Mouse (Mus musculus): ENCODE results near the gene Gm42791. TPM values are rescaled to one million over a fixed set of nuclear protein-coding genes. Genes with fewer than 3 reads are reported as not detected.

Gm42791 gene
- 1 to 10 TPM; 6.3 to 6.5 TPM for total RNA-seq (2021)
- not detected in 2 replicates for polyA plus RNA-seq (2012; rRNA removed)
- long read RNA-seq, partial matches to known transcripts: 0 of 1 reads
- long read RNA-seq, other reads (novel, unspliced or antisense): 1 of 1 reads

DNA sequence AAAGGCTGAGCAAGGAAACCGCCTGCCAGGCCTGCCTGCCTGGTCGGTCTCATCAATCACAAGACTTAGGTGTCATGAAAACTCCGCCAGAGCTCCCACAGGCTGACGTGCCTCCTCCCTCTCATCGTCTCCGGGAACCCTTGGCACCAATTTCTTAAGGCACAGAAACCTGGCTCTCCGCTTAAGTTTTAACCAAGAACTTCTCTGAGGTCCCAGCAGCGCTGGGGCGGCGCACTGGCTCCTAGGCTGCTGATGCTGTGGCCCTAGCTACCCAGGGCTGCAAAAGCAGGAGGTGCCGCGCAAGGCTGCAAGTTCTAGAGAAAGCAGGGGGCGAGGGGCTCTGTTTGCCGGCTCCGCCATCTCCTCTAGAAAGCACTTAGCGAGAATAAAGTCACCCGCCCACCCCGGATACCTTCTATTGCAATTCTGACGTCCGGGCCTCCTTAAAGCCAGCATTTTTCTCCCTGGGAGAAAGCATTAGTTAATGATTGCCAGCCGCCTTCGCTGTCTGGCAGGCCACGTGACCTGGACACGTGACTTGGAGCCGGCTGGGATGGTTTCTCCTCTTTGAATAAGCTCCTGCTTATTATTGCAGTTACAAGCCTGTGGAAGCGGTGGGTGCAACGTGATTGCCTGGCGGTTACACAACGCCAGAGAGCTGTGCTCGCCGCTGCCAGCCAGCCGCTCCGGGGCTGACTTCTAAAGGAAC lies at the start of gene Gm42791:
Gene Gm42791 (minus strand): TSS at position 442 of the 709 bp plus-strand sequence.
- DNase-seq: peak; percentile 96

DNA sequence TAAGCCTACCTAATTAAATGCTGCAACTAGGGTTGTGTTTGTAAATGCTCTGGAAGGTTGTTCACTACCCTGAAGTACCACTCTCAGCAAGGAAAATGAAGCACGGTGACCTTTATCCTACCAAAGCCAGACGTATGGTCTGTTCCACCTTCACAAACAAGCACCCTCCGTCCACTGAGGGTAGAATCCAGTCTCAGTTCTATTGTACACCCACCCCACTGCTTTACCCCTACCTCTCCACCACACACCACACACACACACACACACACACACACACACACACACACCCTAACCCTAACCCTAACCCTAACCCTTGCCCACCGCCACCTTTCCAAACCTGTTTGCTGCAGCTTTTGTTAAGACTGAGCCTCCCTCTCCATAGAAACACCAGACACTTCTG lies 49.1 kb upstream of the Gm42791 start:
- DNase-seq: no peak

DNA sequence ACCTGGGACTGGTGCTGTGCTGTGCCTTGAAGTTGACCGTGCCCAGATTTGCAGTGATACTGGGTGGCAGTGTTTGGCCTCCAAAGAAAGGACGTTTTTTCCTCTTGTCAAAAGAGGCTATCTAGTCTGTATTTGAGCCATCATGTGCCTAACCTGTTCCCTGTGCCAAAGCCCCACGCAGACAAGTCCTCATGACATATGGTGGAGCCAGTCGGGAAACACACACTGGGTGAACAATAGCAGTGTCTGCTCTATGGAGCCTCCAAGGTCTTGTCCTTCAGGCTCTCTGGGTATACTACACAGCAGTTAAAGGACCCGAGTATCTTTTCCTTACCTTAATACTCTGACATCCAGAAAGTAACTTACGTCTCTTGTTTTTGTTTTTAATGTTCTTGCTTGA lies 48.3 kb upstream of the Gm42791 start:
- DNase-seq: no peak

DNA sequence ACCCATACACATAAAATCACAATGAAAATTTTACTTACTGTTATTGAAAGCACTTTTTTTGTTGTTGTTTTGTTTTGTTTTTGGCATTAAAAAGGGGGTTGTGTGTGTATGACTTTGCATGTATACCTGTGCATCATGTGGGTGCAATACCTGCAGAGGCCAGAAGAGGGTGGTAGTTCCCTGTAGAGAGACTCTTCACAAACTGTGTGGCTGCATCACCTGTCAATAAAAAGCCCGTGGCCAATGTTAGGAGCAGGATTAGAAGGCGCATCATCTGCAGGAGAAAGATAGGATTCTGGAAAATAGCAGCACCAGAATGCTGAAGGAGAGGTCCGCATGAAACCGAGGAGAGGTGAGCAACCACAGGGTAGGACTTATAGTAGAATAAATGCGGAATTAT lies 44.9 kb upstream of the Gm42791 start:
- DNase-seq: no peak

DNA sequence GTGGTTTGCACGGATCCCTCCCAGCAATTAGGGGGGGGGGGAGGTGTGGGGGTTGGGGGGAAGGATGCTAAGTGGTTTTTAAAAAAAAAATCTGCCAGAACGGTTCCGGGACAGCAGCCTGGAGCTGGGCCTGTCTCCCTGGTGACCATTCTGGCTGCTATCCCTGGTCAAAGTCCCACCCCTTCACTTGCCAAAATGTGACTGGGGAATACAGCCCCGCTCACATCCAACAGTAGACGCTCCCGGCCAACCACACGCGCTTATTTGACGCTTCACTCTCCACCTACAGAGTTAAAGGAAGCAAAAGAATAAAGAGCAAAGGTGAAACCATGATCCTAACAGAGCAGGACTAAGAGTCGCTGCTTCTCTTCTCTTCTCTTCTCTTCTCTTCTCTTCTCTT lies 42.8 kb upstream of the Gm42791 start:
- peak; percentile 55 for DNase-seq

DNA sequence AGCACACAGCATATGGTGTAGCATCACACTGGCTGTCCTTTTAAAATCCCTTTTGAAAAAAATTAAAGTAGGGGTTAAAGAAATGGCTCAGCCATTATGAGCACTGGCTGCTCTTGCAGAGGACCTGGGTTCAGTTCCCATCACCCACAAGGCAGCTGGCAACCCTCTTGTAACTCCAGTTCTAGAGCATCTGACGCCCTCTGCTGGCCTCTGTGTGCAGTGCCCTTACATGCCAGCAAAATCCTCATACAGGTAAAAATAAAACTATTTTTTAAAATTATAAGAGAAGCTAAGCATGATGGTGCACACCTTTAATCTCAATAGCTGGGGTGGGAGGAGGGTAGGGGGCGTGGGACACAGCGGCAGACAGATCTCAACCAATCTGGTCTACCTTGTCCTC lies 42.0 kb upstream of the Gm42791 start:
- DNase-seq: no peak

DNA sequence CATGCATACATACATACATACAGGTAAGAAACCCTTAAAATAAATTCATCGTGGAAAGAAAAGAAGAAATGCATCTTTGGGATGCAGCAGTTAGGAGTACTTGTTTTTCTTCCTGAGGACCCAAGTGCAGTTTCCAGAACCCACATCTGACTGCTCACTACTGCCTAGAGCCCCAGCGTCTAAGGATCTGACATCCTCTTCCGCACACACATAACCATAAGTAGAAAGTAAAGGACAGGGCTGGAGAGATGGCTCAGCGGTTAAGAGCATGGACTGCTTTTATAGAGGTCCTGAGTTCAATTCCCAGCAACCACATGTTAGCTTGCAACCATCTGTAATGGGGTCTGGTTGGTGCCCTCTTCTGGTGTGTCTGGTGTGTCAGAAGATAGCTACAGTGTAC lies 37.5 kb upstream of the Gm42791 start:
- no peak for DNase-seq

DNA sequence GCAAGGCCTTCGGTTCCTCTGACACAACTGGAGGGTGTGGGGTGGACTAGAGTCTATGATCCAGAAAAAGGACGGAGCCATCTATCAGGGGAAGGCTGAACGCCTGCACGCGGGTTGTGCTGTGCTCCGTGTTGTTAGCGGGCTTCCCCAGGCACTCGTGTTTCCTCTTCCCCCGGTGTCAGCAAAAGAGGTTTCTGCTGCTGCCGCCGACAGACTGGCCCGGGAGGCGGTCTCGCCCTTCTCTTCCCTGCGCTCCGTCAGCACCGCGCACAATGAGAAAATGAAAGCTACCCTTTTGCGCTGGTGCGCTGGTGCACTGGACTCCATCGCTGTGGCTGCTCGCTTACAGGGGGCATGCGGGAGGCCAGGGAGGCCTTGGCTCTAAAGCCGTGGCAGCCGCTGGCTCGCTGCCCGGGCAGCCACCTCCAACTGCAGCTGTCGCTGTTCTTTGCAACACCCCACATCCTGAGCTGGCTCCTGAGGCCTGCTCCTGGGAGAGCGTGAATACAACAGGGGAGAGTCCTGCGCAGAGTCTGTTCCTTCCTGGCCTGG lies 36.3 kb upstream of the Gm42791 start:
- DNase-seq: peak; percentile 87

DNA sequence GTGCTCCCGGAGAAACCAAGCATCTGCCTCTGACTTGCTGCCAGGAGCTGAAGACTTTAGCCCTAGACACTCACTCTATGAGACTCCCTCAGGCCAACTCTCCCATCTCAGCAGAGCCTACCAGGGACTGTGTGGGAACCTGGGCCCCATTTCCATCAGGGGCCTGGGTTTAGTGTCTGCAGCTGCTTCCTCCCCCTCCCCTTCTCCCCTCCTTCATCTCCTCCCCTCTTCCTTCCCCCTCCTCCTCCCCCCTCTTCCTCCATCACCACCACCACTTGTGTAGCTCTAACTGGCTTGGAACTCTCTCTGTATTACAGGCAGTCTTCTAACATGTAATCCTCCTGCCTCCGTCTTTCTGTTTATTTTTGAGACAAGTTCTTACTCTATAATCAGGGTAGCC lies 35.2 kb upstream of the Gm42791 start:
- no peak for DNase-seq

DNA sequence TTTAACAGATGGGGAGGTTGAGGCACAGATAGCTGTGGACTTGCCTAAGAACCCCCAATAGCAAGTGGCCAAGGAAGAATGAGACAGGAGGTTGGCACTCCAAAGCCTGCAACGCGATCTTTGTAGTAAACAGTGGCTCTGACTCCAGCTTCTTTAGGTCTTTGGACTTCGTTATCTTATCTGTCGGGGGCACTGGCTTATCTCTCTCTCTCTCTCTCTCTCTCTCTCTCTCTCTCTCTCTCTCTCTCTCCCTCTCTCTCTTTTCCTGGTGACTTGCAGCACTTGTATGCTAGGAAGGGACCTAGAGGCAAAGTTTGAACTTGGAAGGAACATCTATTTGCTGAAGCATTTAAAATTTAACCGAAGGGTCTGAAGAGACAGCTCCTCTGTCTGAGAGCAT lies 33.4 kb upstream of the Gm42791 start:
- no peak for DNase-seq

DNA sequence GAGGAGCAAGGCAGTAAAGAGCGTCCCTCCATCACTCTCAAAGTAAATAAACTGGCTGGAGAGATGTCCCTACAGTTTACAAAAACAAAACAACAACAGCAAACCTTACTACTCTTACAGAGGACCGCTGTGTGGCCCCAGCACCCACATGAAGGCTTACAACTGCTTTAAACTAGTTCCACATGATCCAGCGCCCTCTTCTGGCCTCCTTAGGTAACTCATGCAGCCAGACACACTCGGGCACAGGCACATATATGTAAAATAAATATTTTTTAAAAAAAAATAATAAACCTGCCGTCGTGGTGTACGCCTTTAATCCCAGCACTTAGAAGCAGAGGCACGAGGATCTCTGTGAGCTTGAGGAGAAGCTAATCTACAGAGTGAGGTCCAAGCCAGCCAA lies 32.4 kb upstream of the Gm42791 start:
- no peak for DNase-seq

DNA sequence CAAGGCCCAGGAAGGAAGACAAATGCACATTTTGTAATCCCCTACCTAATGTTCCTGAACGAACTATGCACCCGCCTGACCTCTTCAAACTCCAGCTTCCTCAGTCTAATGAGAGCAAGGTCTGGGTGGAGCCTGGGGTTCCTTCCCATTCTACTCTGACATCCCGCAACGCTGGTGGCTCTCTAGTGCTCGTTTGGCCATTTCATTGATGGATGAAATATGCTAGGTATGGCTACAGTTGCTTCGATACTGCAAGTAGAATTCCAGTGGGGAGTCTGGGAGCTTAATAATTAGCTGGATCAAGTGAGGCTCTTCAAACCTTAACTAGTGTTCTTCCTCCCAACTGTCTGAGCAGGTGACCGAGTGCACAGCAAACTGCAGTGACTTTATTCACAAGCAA lies 26.2 kb upstream of the Gm42791 start:
- no peak for DNase-seq

DNA sequence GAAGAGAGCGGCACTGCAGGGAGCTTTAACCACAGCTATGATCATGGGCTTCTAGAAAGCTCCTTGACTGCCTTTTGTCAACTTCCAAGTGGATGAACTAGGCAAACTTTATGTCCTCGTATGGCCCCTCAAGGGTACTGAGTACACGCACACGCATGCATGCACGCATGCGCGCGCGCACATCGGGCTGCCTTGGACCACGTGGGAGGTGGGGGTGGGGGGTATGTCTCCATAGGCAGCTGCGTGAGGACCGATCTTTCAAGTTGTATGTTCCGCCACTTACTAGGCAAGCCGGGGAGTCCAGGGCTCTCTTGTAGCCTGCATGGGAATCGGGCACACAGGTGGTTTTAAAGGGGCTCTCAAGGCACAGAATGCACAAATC lies 25.7 kb upstream of the Gm42791 start:
- no peak for DNase-seq

DNA sequence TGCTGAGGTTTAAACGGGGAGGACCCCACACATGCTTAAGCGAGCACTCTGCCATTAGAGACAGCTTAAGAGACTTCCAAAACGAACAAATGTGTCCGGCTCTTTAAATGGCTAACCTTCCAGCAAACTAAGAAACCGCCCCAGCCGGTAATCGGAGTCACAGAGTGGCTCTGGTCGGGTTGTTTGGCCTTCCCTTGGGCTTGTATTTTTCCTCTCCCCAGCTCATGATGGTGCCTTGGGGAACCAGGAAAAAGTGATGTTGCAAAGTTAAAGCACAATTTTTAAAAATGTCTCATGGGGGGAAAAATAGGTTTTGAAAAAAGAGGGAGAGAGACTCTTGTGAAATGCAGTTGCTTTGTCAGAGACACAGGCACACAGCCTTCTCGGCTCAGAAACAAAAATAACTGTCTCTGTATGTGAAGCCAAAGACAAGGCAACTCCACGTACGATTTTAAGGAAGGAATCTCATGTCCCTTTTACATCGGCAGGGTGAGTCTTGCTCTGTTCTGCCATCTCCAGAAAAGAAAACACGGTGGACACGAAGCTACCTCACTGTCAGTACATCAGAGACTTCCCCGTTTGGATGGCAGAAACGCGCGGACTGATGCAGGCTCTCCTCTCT lies 25.2 kb upstream of the Gm42791 start:
- peak; percentile 57 for DNase-seq

DNA sequence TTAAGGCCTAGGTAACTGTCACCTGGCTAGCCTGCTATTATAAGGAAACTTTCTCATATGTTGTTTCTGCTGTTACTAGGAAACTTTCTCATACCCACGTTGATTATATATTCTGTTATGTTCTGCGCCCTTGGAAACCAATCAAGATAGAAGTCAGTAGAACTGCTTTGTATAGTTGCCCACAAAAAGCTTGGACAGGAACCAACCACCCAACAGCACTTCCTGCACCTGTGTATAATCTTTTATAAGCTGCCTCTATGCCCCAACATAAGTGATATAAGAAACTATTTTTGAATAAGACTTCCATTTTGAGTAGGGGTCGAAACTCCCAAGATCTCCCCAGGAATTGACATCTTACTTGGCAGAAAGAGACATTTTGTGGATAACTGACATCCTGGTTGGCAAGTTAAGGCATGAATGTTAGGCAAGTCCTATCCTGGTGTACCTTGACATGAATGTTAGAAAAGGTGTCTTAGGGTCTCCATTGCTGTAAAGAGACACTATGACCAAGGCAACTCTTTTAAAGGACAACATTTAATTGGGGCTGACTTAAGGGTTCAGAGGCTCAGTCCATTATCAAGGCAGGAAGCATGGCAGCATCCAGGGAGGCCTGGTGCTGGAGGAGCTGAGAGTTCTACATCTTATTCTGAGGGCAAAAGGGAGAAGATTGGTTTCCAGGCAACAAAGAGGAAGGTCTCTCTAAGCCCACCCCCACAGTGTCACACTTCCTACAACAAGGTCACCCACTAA lies 22.9 kb upstream of the Gm42791 start:
- no peak for DNase-seq

DNA sequence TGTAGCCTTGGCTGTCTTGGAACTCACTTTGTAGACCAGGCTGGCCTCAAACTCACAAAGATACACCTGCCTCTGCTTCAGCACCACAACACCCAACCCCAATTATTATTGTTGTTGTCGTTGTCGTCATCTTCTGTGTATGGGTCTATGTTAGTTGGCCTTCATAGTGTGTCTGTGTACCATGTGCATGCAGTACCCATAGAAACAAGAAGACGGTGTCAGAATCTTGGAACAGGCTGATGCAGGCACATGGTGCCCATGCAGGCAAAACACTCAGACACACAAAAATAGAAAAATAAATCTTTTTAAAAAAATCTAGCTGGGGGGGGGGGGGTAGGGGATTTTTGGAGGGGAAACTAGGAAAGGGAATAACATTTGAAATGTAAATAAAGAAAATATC lies 22.2 kb upstream of the Gm42791 start:
- no peak for DNase-seq

DNA sequence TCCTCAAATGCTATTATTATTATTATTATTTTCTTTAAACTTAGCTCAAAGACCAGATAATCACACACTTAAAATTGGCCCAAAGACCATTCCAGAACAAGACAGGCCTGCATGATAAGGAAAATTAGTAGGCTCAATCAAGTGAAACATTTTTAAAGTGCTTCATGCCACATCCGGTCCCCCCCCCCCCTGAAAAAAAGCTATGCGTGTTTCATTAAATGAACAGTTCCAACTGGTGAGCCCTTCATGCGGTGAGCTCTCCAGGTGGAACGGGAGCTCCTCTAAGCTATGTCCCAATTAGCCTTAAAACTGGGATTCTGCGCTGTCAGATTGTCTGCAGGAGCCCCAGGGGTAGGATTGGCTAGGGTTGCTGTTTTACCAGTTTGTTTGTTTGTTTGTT lies 21.3 kb upstream of the Gm42791 start:
- DNase-seq: no peak

DNA sequence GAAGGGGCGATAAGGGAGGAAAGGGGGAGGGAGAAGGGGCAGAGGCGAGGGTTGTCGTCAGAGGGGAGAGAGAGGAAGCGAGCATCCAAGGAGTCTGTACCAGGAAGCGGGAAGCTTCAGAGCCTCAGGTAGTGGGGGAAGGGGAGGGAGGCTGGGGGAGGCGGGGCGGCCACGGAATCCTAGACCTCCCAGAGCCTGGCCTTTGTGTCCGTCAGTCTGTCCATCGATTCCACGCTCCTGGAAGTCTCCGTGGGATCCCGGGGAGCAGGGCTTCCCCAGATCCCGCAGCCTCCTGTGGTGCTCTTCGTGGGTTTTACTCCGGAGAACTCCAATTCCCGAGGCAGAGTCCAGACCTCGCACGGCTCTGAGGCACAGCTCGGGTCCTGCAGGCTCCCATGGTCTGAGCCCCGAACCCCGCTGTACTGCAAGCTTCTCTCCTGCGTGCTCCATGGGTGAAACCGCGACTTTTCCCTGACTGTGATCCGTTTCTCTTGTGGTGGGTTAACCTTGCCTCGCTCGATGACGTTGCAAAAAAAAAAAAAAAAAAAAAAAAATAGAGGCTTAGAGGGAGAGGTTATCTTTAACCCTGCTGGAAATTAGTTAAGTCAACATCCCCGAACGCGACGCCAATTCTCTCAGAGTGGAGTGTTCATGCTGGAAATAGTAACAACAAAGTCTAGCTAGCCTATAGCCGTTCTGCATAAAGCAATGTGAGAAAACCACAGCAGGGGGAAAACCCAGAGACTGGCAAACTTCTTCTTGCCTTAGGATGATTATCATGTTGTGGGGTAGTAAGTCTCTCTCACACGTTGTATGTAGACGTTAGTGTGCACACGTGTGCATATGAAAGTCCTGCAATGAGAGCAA lies 20.6 kb upstream of the Gm42791 start:
- peak; percentile 47 for DNase-seq

DNA sequence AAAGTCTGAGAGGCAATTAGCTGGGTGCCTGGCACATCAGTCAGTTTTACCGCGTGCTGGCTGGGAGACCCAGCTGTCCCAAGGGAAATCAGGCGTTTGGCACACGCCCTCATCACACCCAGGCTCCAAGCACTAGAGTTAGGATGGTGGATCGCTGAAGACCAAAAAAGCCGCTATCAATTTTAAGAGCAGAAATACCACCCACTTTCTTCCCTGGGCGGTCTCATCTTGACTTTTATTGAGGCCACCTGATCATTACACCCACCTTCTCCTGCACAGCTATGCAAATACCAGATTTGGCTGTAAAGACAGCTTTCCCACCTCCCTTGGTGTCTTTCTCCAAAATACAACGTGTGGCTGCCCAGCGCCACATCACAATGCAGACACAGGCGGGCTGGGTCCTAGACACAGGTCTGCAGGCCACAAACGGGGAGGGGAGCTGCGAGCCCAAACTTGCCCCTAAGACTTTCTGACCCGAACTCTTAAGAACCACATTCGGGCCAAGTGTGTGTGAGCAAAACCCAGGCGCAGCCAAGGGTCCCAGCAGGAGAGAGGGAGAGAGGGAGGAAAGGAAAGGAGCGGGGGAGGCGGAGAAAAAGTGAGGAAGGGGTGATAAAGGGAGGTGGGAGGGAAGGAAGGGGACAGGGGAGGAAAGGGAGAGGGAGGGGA lies 19.8 kb upstream of the Gm42791 start:
- peak; percentile 12 for DNase-seq

DNA sequence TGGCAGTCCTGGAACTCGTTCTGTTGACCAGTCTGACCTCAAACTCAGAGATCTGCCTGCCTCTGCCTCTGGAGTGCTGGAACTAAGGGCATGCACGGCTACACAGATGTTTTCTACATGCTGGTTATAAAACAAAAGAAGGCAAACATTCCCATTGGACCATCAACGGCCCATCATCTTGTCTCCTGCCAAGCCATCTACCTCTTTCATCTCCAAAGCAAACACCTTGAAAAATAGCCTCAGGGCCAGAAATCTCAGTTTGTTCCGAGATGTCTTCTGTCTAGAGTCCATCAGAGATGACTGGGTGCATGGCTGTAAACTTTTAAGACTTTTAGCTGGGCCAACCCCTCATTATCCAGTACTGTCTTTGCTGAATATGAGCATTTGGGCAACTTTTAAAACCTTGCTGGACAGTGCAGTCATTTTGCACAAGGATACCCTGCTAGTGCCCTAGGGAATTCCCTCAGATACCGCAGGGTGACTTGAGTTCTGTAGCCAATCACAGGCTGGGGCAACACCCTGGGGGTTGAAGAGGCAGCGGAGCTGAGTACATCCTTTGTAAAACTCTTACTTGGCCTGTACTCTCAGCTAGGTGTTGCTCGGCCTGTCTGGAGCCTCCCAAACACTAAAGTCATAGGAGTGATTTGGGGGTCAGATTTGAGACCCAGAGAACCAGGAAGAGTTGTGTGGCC lies 19.0 kb upstream of the Gm42791 start:
- no peak for DNase-seq

DNA sequence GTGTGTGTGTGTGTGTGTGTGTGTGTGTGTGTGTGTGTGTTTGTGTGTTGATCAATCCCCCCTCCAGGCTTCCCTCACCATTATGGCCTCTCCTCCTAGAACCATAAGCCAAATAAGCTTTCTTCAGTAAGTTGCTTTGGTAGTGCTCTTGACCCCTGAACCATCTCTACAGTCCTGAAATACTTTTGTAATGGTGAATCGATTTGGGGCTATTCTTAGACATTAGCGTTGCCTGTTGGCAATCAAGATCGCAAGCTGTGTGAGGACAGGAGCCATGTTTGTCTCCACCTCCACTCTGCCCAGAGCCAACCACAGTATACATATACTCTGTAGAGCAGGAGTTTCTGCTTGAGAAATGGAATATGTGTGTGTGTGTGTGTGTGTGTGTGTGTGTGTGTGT lies 14.2 kb upstream of the Gm42791 start:
- DNase-seq: no peak
